In the genomic region with DNA sequence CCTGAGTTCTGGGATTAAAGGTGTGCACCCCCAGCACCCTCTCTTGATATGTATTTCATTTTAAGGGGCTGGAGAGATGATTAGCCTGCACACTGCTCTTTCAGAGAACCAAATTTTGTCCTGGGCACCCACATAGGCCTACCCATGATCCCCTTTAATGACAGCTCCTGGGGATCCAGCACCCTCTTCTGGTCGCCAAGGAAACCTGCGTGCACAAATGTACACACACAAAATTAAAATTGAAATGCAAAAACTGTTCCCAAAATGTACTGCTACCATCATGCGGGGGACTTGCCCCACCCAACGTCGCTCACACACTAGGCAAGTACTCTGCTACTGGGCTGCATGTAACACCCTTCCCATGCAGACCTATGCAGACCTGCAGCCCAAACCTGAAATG, we compare ENCODE assay signal across 1 mouse cellular context.
A peak's percentile ranks its signal among the peaks of the same experiment; 100 is the strongest.
TF ChIP-seq lines count a peak whose summit lies in the region.

No protein-coding gene starts in this region.

TF ChIP-seq in CH12.LX, 34 proteins besides CTCF, POLR2A, EP300 and RAD21:
- TF ChIP-seq SMC3 (IDR thresholded peaks at IDR 0.05; ENCODE audit: low read depth, low read length) = peak; percentile 36
- no peak for TF ChIP-seq E2F4 (IDR thresholded peaks at IDR 0.05; ENCODE audit: insufficient replicate concordance, low read depth, low read length)
